Mouse (Mus musculus) B cell, adult 67 days (primary cell): ENCODE results near the gene Ifna5. TPM values are rescaled to one million over a fixed set of nuclear protein-coding genes. Genes with fewer than 3 reads are reported as not detected.

Experiments used
- total RNA-seq, 2 experiments: library from RNA; stranded (reverse); gene quantifications; 4 replicates each; pipeline ENCODE4 v1.2.4; 2023

Ifna5 gene
- total RNA-seq, result not detected

GRCm38 (mm10) chr4:88835225-88835624, at the start of gene Ifna5:
Gene Ifna5 (plus strand): TSS chr4:88835525.

DNA sequence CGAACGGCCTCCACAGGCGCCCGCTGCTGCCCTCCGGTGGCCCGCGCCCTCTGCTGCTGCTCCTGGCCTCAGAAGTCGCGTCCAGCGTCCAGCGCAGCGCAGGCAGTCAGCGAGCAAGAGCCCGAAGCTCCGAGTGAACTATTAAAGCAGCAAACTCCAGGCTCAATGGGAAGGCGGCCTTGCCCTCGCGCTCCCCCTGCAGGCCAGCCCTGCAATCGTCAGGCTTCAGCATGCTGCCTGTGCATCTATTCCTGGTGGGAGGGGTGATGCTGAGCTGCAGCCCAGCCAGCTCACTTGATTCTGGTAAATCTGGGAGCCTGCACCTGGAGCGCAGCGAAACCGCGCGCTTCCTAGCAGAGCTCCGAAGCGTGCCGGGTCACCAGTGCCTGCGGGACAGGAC, 46.9 kb upstream of the Ifna5 start, which contains the start of gene Gm13277:
TSS of gene Gm13277 (plus strand) at position 231 of the 400 bp plus-strand sequence.

DNA sequence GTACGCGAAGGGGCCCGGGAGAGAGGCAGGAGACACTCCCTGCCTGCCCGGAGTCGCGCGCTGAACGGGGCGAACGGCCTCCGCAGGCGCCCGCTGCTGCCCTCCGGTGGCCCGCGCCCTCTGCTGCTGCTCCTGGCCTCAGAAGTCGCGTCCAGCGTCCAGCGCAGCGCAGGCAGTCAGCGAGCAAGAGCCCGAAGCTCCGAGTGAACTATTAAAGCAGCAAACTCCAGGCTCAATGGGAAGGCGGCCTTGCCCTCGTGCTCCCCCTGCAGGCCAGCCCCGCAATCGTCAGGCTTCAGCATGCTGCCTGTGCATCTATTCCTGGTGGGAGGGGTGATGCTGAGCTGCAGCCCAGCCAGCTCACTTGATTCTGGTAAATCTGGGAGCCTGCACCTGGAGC, 44.1 kb upstream of the Ifna5 start, which contains the start of gene Gm13278:
TSS of gene Gm13278 (plus strand) at position 301 of the 400 bp plus-strand sequence.

GRCm38 (mm10) chr4:88793936-88794675, 41.2 kb upstream of the Ifna5 start, which contains the start of gene Gm13275:
Gene Gm13275 (plus strand): TSS chr4:88794487.

GRCm38 (mm10) chr4:88797097-88797496, 38.2 kb upstream of the Ifna5 start, which contains the start of gene Gm13279:
Gene Gm13279 (plus strand): TSS chr4:88797397.

GRCm38 (mm10) chr4:88799365-88799764, 36.0 kb upstream of the Ifna5 start, which contains the start of gene Gm13285:
Gene Gm13285 (plus strand): TSS chr4:88799665.

GRCm38 (mm10) chr4:88802954-88803353, 32.4 kb upstream of the Ifna5 start, which contains the start of gene Gm13287:
Gene Gm13287 (plus strand): TSS chr4:88803254.

GRCm38 (mm10) chr4:88805231-88805630, 30.1 kb upstream of the Ifna5 start, which contains the start of gene Gm13288:
Gene Gm13288 (plus strand): TSS chr4:88805531.

DNA sequence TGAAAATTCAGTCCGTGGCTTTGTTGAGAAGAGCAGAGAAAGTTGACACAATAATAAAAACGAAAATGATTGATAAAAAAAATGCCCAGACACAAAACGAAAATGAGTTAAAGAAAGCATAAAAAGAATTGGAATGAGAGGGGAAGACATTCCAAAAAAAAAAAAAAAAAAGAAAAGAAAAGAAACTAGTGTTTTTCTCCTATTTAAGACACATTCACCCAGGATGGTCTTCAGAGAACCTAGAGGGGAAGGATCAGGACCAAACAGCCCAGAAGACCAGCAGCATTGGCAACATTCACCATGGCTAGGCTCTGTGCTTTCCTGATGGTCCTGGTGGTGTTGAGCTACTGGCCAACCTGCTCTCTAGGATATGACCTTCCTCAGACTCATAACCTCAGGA, 19.4 kb upstream of the Ifna5 start, which contains the start of gene Ifna7:
TSS of gene Ifna7 (plus strand) at position 301 of the 400 bp plus-strand sequence.

GRCm38 (mm10) chr4:88819659-88820058, 15.7 kb upstream of the Ifna5 start, which contains the start of gene Ifna11:
Gene Ifna11 (plus strand): TSS chr4:88819959.

DNA sequence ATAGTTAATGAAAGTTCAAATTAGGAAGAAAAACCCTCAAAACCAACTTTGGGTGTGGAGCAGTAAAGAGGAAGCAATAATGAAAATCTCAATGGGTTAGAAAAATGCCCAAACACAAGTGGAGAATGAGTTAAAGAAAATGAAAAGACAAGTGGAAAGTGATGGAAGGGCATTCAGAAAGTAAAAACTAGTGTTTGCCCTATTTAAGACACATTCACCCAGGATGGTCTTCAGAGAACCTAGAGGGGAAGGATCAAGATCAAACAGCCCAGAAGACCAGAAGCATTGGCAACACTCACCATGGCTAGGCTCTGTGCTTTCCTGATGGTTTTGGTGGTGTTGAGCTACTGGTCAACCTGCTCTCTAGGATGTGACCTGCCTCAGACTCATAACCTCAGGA, 8.2 kb upstream of the Ifna5 start, which contains the start of gene Ifna6:
TSS of gene Ifna6 (plus strand) at position 301 of the 400 bp plus-strand sequence.

GRCm38 (mm10) chr4:88841438-88841911, 6.2 kb downstream of the Ifna5 start, which contains the start of gene Ifna4:
Gene Ifna4 (plus strand): TSS chr4:88841861.

DNA sequence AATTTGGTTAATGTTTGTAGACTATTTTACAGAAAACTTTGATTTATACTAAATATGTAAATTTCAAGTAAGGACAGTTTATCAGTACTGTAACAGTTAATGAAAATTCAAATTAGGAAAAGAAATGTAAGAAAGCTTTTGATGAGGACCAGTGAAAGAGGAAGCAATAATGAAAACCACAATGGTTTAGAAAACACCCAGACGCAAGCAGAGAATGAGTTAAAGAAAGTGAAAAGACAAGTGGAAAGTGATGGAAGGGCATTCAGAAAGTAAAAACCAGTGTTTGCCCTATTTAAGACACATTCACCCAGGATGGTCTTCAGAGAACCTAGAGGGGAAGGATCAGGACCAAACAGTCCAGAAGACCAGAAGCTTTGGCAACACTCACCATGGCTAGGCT, 14.4 kb downstream of the Ifna5 start, which contains the start of gene Ifna1:
TSS of gene Ifna1 (plus strand) at position 390 of the 400 bp plus-strand sequence.

GRCm38 (mm10) chr4:88880101-88880500, 44.8 kb downstream of the Ifna5 start, which contains the start of gene Ifne:
Gene Ifne (minus strand): TSS chr4:88880201.

Other genes with a start within 250 kb of the Ifna5 start
- gene Ifna9, start 243.1 kb upstream of the Ifna5 start, total RNA-seq, result not detected
- not detected for gene Ifna12, start 232.1 kb upstream of the Ifna5 start, total RNA-seq
- gene C87499, start 201.1 kb upstream of the Ifna5 start, total RNA-seq, result not detected
- not detected for gene Ifna13, start 191.1 kb upstream of the Ifna5 start, total RNA-seq
- not detected for gene Ifna16, start 158.6 kb upstream of the Ifna5 start, total RNA-seq
- not detected for gene Ifna2, start 151.6 kb upstream of the Ifna5 start, total RNA-seq
- not detected for gene Ifnab, start 144.2 kb upstream of the Ifna5 start, total RNA-seq
- gene Gm26566, start 113.7 kb upstream of the Ifna5 start, total RNA-seq, result not detected
- 10 to 100 TPM; 18.7 to 20.6 TPM for gene Klhl9, start 113.1 kb upstream of the Ifna5 start, total RNA-seq
- not detected for gene Gm13271, start 80.7 kb upstream of the Ifna5 start, total RNA-seq
- not detected for gene Gm13283, start 75.4 kb upstream of the Ifna5 start, total RNA-seq
- gene Gm13290, start 61.7 kb upstream of the Ifna5 start, total RNA-seq, result not detected
- not detected for gene Gm13289, start 58.6 kb upstream of the Ifna5 start, total RNA-seq
- not detected for gene Gm13272, start 55.7 kb upstream of the Ifna5 start, total RNA-seq
- gene Ifnz, start 53.4 kb upstream of the Ifna5 start, total RNA-seq, result not detected
- not detected for gene Gm13276, start 49.8 kb upstream of the Ifna5 start, total RNA-seq
- gene Gm13277, start 46.9 kb upstream of the Ifna5 start, total RNA-seq, result not detected
- gene Gm13278, start 44.0 kb upstream of the Ifna5 start, total RNA-seq, result not detected
- not detected for gene Gm13275, start 41.0 kb upstream of the Ifna5 start, total RNA-seq
- not detected for gene Gm13279, start 38.1 kb upstream of the Ifna5 start, total RNA-seq
- gene Gm13285, start 35.9 kb upstream of the Ifna5 start, total RNA-seq, result not detected
- gene Gm13287, start 32.3 kb upstream of the Ifna5 start, total RNA-seq, result not detected
- not detected for gene Gm13288, start 30.0 kb upstream of the Ifna5 start, total RNA-seq
- not detected for gene Ifna7, start 19.3 kb upstream of the Ifna5 start, total RNA-seq
- not detected for gene Ifna11, start 15.6 kb upstream of the Ifna5 start, total RNA-seq
- gene Ifna6, start 8.1 kb upstream of the Ifna5 start, total RNA-seq, result not detected
- not detected for gene Ifna4, start 6.3 kb downstream of the Ifna5 start, total RNA-seq
- gene Ifna1, start 14.6 kb downstream of the Ifna5 start, total RNA-seq, result not detected
- gene Ifne, start 44.7 kb downstream of the Ifna5 start, total RNA-seq, result not detected